In the genomic region with DNA sequence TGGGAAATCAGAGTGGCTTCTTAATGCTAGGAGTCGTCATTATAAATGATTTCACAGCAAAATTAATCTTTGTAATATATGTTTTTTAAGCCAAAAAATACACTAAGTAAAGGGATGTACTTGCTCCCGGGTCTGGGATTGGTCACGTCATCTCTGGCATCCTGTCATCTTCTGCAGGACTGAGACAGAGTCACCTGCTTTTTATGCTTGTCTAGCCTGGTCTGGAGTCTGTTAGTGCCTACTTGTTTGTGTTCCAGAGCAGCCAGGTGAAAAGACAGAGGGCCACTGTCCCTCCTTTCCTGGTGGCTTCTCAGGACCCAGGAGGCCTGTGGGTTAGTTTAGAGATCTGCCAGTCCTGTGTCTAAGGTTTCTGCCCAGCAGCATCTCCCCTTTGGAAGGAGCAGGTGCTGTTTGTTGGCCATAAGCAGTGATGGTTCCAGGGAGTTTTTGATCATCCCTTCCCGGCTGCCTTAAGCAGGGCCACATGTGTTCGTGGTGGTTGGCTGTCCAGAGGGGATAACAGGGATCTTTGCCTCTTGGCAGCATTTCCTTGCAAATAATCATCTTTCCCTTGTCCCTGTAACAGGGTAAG, we compare ENCODE assay signal across 17 mouse cellular contexts.
"Had no signal": no experiment of that assay in that cellular context is flagged by ENCODE, and none has a peak within 500 bp of the region (broad histone marks: within the 10 kb centered on the region; RNA-seq: fewer than 3 reads in every experiment).

No protein-coding gene starts in this region.

- ATAC-seq: midbrain, embryonic 13.5 days; midbrain, embryonic 16.5 days had no signal

- DNase-seq: lung, adult 18-20 months; lung, embryonic 14.5 days; lung, postnatal 10 days; lung, postnatal 4 days; retina, postnatal 1 day; right cerebral cortex, adult 18-20 months; right cerebral cortex, postnatal 25 days; right cerebral cortex, postnatal 4 days; spleen, adult 18-20 months; thymus, adult 18-20 months; thymus, postnatal 14 days; thymus, postnatal 36 days had no signal

- H3K27me3 ChIP-seq: midbrain, embryonic 13.5 days had no signal

- H3K9me3 ChIP-seq: midbrain, embryonic 10.5 days; midbrain, embryonic 13.5 days had no signal

- H3K36me3 ChIP-seq: midbrain, embryonic 10.5 days; midbrain, embryonic 13.5 days had no signal

- H3K4me2 ChIP-seq: lung, embryonic 14.5 days; midbrain, embryonic 13.5 days had no signal

- H3K4me3 ChIP-seq: midbrain, embryonic 10.5 days; midbrain, embryonic 13.5 days; myocyte had no signal

- H3K9ac ChIP-seq: liver, embryonic 14.5 days; lung, embryonic 14.5 days; midbrain, embryonic 13.5 days had no signal

- H3K27ac ChIP-seq: liver, embryonic 14.5 days; midbrain, embryonic 10.5 days; midbrain, embryonic 13.5 days had no signal
